10 mouse cellular contexts compared by ENCODE assay signal in the genomic region with DNA sequence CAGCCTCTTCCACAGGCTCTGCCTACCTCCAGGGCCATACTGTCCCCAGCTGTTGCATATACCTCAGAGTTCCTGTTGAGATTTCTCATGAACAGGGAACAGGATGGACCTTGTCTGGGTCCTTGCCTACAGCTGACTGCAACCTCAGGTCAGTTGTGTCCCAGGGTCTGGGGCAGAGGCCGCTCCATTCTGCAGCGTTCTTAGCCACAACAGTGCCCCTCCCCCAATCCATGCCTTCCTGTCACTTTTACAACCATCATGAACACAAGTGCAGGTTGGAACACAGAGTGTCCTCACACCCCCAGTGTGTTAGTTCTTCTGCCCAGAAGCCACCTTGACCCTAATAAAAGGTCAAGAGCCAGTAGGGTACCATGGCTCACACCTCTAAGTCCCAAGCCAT. TPM values are rescaled to one million over a fixed set of nuclear protein-coding genes. Genes with fewer than 3 reads are reported as not detected.
DNase-seq lines count a peak whose midpoint lies in the region; ATAC-seq lines count a peak whose summit lies in the region.
"Had no signal": no experiment of that assay in that cellular context is flagged by ENCODE, and none has a peak within 500 bp of the region (broad histone marks: within the 10 kb centered on the region; RNA-seq: fewer than 3 reads in every experiment).

No protein-coding gene starts in this region.

- H3K9me3 ChIP-seq in heart, embryonic 15.5 days (replicated peaks) = no peaks in the 10 kb centered on the region
- H3K9me3 ChIP-seq in midbrain, embryonic 10.5 days (replicated peaks) = no peaks in the 10 kb centered on the region
- H3K9me3 ChIP-seq in midbrain, embryonic 16.5 days (replicated peaks; ENCODE audit: control insufficient read depth, low read length, poor library complexity, severe bottlenecking) = no peaks in the 10 kb centered on the region
- H3K9me3 ChIP-seq in embryonic facial prominence, embryonic 15.5 days (replicated peaks) = no peaks in the 10 kb centered on the region
- no peaks in the 10 kb centered on the region for H3K9me3 ChIP-seq in liver, embryonic 15.5 days (replicated peaks)

- H3K4me3 ChIP-seq in heart, embryonic 15.5 days = 0 out of 2 replicates have a peak overlapping the region, but pooled peaks have one; percentile 91
- peak overlapping the region; percentile 99; the same call in 1 of the 2 replicates for H3K4me3 ChIP-seq in midbrain, embryonic 10.5 days
- no peak overlapping the region for H3K4me3 ChIP-seq in midbrain, embryonic 16.5 days (ENCODE audit: low read depth, low read length)
- H3K4me3 ChIP-seq in embryonic facial prominence, embryonic 15.5 days (replicated peaks) = peak overlapping the region; percentile 67; the same call in 1 of the 2 replicates
- no peak overlapping the region for H3K4me3 ChIP-seq in liver, embryonic 15.5 days (replicated peaks)

- H3K4me1 ChIP-seq in heart, embryonic 15.5 days (replicated peaks) = peaks cover 39% of the 10 kb centered on the region
- H3K4me1 ChIP-seq in midbrain, embryonic 10.5 days = peaks cover 43% of the 10 kb centered on the region
- peaks cover 20% of the 10 kb centered on the region for H3K4me1 ChIP-seq in midbrain, embryonic 16.5 days (ENCODE audit: control insufficient read depth, insufficient read depth, low read length)
- peaks cover 38% of the 10 kb centered on the region for H3K4me1 ChIP-seq in embryonic facial prominence, embryonic 15.5 days
- H3K4me1 ChIP-seq in liver, embryonic 15.5 days (replicated peaks) = peaks cover 55% of the 10 kb centered on the region

- no peak overlapping the region for H3K27ac ChIP-seq in heart, embryonic 15.5 days
- H3K27ac ChIP-seq in midbrain, embryonic 10.5 days (replicated peaks) = peak overlapping the region; percentile 99; the same call in 1 of the 2 replicates
- H3K27ac ChIP-seq in midbrain, embryonic 16.5 days (ENCODE audit: low read length) = no peak overlapping the region
- H3K27ac ChIP-seq in embryonic facial prominence, embryonic 15.5 days (replicated peaks) = no peak overlapping the region; the same call in 1 of the 2 replicates
- 0 out of 2 replicates have a peak overlapping the region, but pooled peaks have one; percentile 62 for H3K27ac ChIP-seq in liver, embryonic 15.5 days (replicated peaks)

- no peak for DNase-seq in heart, adult 11 months
- no peak for DNase-seq in midbrain, embryonic 10.5 days (ENCODE audit: low spot score)
- DNase-seq in urinary bladder, postnatal 14 days (ENCODE audit: low spot score) = no peak
- DNase-seq in cerebellum, adult 8-10 months = no peak
- DNase-seq: gastrocnemius, postnatal 25 days; kidney, adult 9 months had no signal

- H3K4me2 ChIP-seq in heart, embryonic 15.5 days = no peak overlapping the region
- no peak overlapping the region for H3K4me2 ChIP-seq in midbrain, embryonic 16.5 days (ENCODE audit: low read length)
- H3K4me2 ChIP-seq in embryonic facial prominence, embryonic 15.5 days (replicated peaks) = no peak overlapping the region
- peak overlapping the region; percentile 99; the same call in 1 of the 2 replicates for H3K4me2 ChIP-seq in liver, embryonic 15.5 days

- no peak for ATAC-seq in heart, embryonic 15.5 days (replicated peaks; ENCODE audit: insufficient number of reproducible peaks, insufficient read depth, low FRiP score, low read depth)
- ATAC-seq in midbrain, embryonic 16.5 days = no peak
- ATAC-seq in embryonic facial prominence, embryonic 15.5 days (ENCODE audit: insufficient number of reproducible peaks, low FRiP score, low TSS enrichment, low read depth) = no peak
- ATAC-seq in liver, embryonic 15.5 days (ENCODE audit: insufficient read depth) = no peak

- no peaks in the 10 kb centered on the region for H3K27me3 ChIP-seq in heart, embryonic 15.5 days
- H3K27me3 ChIP-seq in midbrain, embryonic 10.5 days (ENCODE audit: low read depth, poor library complexity, severe bottlenecking) = no peaks in the 10 kb centered on the region
- no peaks in the 10 kb centered on the region for H3K27me3 ChIP-seq in midbrain, embryonic 16.5 days (ENCODE audit: control insufficient read depth, insufficient read depth, low read depth, low read length)
- no peaks in the 10 kb centered on the region for H3K27me3 ChIP-seq in embryonic facial prominence, embryonic 15.5 days
- peaks cover 19% of the 10 kb centered on the region for H3K27me3 ChIP-seq in liver, embryonic 15.5 days

- H3K36me3 ChIP-seq in heart, embryonic 15.5 days = peaks cover 38% of the 10 kb centered on the region
- H3K36me3 ChIP-seq in midbrain, embryonic 10.5 days = peaks cover 59% of the 10 kb centered on the region
- peaks cover 25% of the 10 kb centered on the region for H3K36me3 ChIP-seq in midbrain, embryonic 16.5 days (ENCODE audit: control insufficient read depth, insufficient read depth, low read length)
- H3K36me3 ChIP-seq in embryonic facial prominence, embryonic 15.5 days = peaks cover 40% of the 10 kb centered on the region
- H3K36me3 ChIP-seq in liver, embryonic 15.5 days (replicated peaks) = peaks cover 32% of the 10 kb centered on the region

- WGBS in heart, embryonic 15.5 days = 38% methylated on average over 2 of the region's 2 CpGs
- WGBS in midbrain, embryonic 10.5 days = 37% methylated on average over 2 of the region's 2 CpGs
- 36% methylated on average over 2 of the region's 2 CpGs for WGBS in midbrain, embryonic 16.5 days
- WGBS in embryonic facial prominence, embryonic 15.5 days = 17% methylated on average over 2 of the region's 2 CpGs
- WGBS in liver, embryonic 15.5 days (ENCODE audit: insufficient replicate concordance) = 28% methylated on average over 2 of the region's 2 CpGs

- no peak overlapping the region for H3K9ac ChIP-seq in heart, embryonic 15.5 days
- no peak overlapping the region for H3K9ac ChIP-seq in midbrain, embryonic 16.5 days (ENCODE audit: low read depth, low read length)
- no peak overlapping the region for H3K9ac ChIP-seq in embryonic facial prominence, embryonic 15.5 days
- H3K9ac ChIP-seq in liver, embryonic 15.5 days = no peak overlapping the region

RNA-seq across cellular contexts. Expression of gene Mex3d, which starts 1.3 kb away (rescaled TPM):
- polyA plus RNA-seq in heart, embryonic 15.5 days (2015; fragmentation: Nextera tagmentation; extraction: Ambion mirVana) = 4.8 and 5.2 TPM in 2 replicates
- polyA plus RNA-seq in midbrain, embryonic 10.5 days (2016; fragmentation: Nextera tagmentation; extraction: Ambion mirVana) = 6.3 and 6.4 TPM in 2 replicates
- 13.6 and 15.0 TPM in 2 replicates for polyA plus RNA-seq in midbrain, embryonic 16.5 days (2015; fragmentation: Nextera tagmentation; extraction: Ambion mirVana)
- polyA plus RNA-seq in embryonic facial prominence, embryonic 15.5 days (2015; fragmentation: Nextera tagmentation; extraction: Ambion mirVana) = 7.2 and 8.4 TPM in 2 replicates
- 0.78 and 0.92 TPM in 2 replicates for polyA plus RNA-seq in liver, embryonic 15.5 days (2015; fragmentation: Nextera tagmentation; extraction: Ambion mirVana)

RNA-seq across cellular contexts. Expression of gene Mbd3, which starts 10.6 kb away (rescaled TPM):
- 122 and 177 TPM in 2 replicates for polyA plus RNA-seq in heart, embryonic 15.5 days (2015; fragmentation: Nextera tagmentation; extraction: Ambion mirVana)
- polyA plus RNA-seq in midbrain, embryonic 10.5 days (2016; fragmentation: Nextera tagmentation; extraction: Ambion mirVana) = 338 and 351 TPM in 2 replicates
- 174 and 188 TPM in 2 replicates for polyA plus RNA-seq in midbrain, embryonic 16.5 days (2015; fragmentation: Nextera tagmentation; extraction: Ambion mirVana)
- 247 and 250 TPM in 2 replicates for polyA plus RNA-seq in embryonic facial prominence, embryonic 15.5 days (2015; fragmentation: Nextera tagmentation; extraction: Ambion mirVana)
- polyA plus RNA-seq in liver, embryonic 15.5 days (2015; fragmentation: Nextera tagmentation; extraction: Ambion mirVana) = 63.2 and 74.5 TPM in 2 replicates

RNA-seq across cellular contexts. Expression of gene Uqcr11, which starts 17.9 kb away (rescaled TPM):
- 1,499 and 1,535 TPM in 2 replicates for polyA plus RNA-seq in heart, embryonic 15.5 days (2015; fragmentation: Nextera tagmentation; extraction: Ambion mirVana)
- 610 and 635 TPM in 2 replicates for polyA plus RNA-seq in midbrain, embryonic 10.5 days (2016; fragmentation: Nextera tagmentation; extraction: Ambion mirVana)
- polyA plus RNA-seq in midbrain, embryonic 16.5 days (2015; fragmentation: Nextera tagmentation; extraction: Ambion mirVana) = 455 and 532 TPM in 2 replicates
- 659 and 673 TPM in 2 replicates for polyA plus RNA-seq in embryonic facial prominence, embryonic 15.5 days (2015; fragmentation: Nextera tagmentation; extraction: Ambion mirVana)
- polyA plus RNA-seq in liver, embryonic 15.5 days (2015; fragmentation: Nextera tagmentation; extraction: Ambion mirVana) = 526 and 581 TPM in 2 replicates

RNA-seq across cellular contexts. Expression of gene Plk5, which starts 32.5 kb away (rescaled TPM):
- 0.06 and 0.09 TPM in 2 replicates for polyA plus RNA-seq in heart, embryonic 15.5 days (2015; fragmentation: Nextera tagmentation; extraction: Ambion mirVana)
- 0.12 and 0.32 TPM in 2 replicates for polyA plus RNA-seq in midbrain, embryonic 10.5 days (2016; fragmentation: Nextera tagmentation; extraction: Ambion mirVana)
- polyA plus RNA-seq in midbrain, embryonic 16.5 days (2015; fragmentation: Nextera tagmentation; extraction: Ambion mirVana) = 9.6 and 11.0 TPM in 2 replicates
- 2.0 and 2.2 TPM in 2 replicates for polyA plus RNA-seq in embryonic facial prominence, embryonic 15.5 days (2015; fragmentation: Nextera tagmentation; extraction: Ambion mirVana)
- 0.03 and 0.06 TPM in 2 replicates for polyA plus RNA-seq in liver, embryonic 15.5 days (2015; fragmentation: Nextera tagmentation; extraction: Ambion mirVana)

RNA-seq across cellular contexts. Expression of gene Adamtsl5, which starts 40.5 kb away (rescaled TPM):
- polyA plus RNA-seq in heart, embryonic 15.5 days (2015; fragmentation: Nextera tagmentation; extraction: Ambion mirVana) = 10.9 and 12.7 TPM in 2 replicates
- 0.48 and 0.91 TPM in 2 replicates for polyA plus RNA-seq in midbrain, embryonic 10.5 days (2016; fragmentation: Nextera tagmentation; extraction: Ambion mirVana)
- 0.38 and 0.40 TPM in 2 replicates for polyA plus RNA-seq in midbrain, embryonic 16.5 days (2015; fragmentation: Nextera tagmentation; extraction: Ambion mirVana)
- 11.5 and 11.6 TPM in 2 replicates for polyA plus RNA-seq in embryonic facial prominence, embryonic 15.5 days (2015; fragmentation: Nextera tagmentation; extraction: Ambion mirVana)
- 2.2 and 2.3 TPM in 2 replicates for polyA plus RNA-seq in liver, embryonic 15.5 days (2015; fragmentation: Nextera tagmentation; extraction: Ambion mirVana)

Comparison
In these comparisons a context has a peak if more than half of its experiments do, and no peak if none do; other contexts are left out.
1. H3K27ac ChIP-seq: peak in midbrain, embryonic 10.5 days (single experiment) and liver, embryonic 15.5 days (single experiment); none in heart, embryonic 15.5 days (single experiment), midbrain, embryonic 16.5 days (single experiment) and embryonic facial prominence, embryonic 15.5 days (single experiment).
2. H3K4me3 ChIP-seq: peak in heart, embryonic 15.5 days (single experiment), midbrain, embryonic 10.5 days (single experiment) and embryonic facial prominence, embryonic 15.5 days (single experiment); none in midbrain, embryonic 16.5 days (single experiment) and liver, embryonic 15.5 days (single experiment).